Mouse (Mus musculus) heart, embryonic 10.5 days (tissue): ENCODE measurements around the gene Pcsk2. TPM values are rescaled to one million over a fixed set of nuclear protein-coding genes. Genes with fewer than 3 reads are reported as not detected.

ENCODE experiments used
- DNase-seq: peaks from one replicate; pipeline ENCODE4 v3.0.0-alpha.2; 2017; ENCODE audit warnings: low spot score
- H3K27ac ChIP-seq: fragments of 300-500 bp; sonication (generic); 2 replicates; pipeline ENCODE4 v1.5.1; 2016; ENCODE audit warnings: mild to moderate bottlenecking
- H3K27me3 ChIP-seq: fragments of 300-500 bp; sonication (generic); 2 replicates; pipeline ENCODE4 v1.6.1; 2016; ENCODE audit warnings: mild to moderate bottlenecking; ENCODE audit not compliant: poor library complexity, insufficient read depth, severe bottlenecking
- H3K36me3 ChIP-seq: fragments of 300-500 bp; sonication (generic); 2 replicates; pipeline ENCODE4 v1.6.1; 2016; ENCODE audit warnings: mild to moderate bottlenecking, moderate library complexity
- H3K4me1 ChIP-seq: fragments of 300-500 bp; sonication (generic); 2 replicates; pipeline ENCODE4 v1.6.1; 2016; ENCODE audit warnings: mild to moderate bottlenecking
- H3K4me3 ChIP-seq: fragments of 300-500 bp; sonication (generic); 2 replicates; pipeline ENCODE4 v1.5.1; 2016; ENCODE audit warnings: mild to moderate bottlenecking, moderate library complexity
- H3K9me3 ChIP-seq: fragments of 300-500 bp; sonication (generic); 2 replicates; pipeline ENCODE4 v1.6.1; 2016; ENCODE audit warnings: mild to moderate bottlenecking, moderate library complexity
- WGBS: fragments of 180-500 bp; shearing (Covaris S2); methylation state at CpG from one replicate; pipeline ENCODE4 v1.1.7; 2016; 5-methylcytosine and 5-hydroxymethylcytosine counted together
- polyA plus RNA-seq: library from polyadenylated mRNA; unstranded; fragments of >200 nt; fragmentation: Nextera tagmentation; extraction: Ambion mirVana; gene quantifications from 2 replicates; pipeline ENCODE4 v1.2.1, GENCODE M21; 2016

Pcsk2 gene
- 0.06 and 0.20 TPM in 2 replicates for polyA plus RNA-seq

- Histone ChIP-seq H3K27ac (no peak within 1 kb of the TSS), H3K4me1 (peaks cover 9% of the 10 kb centered on the region; the same call in 1 of the 2 replicates), H3K4me3 (peak within 1 kb of the TSS; percentile 68), H3K36me3 (no peaks in the 10 kb centered on the region), H3K9me3 (no peaks in the 10 kb centered on the region), H3K27me3 (peaks cover 58% of the 10 kb centered on the region)
- DNase-seq, result no peak
- WGBS, result 1% methylated on average over 41 of the region's 51 CpGs
Measured at GRCm38 (mm10) chr2:143545758-143546246, at the start of gene Pcsk2. Gene Pcsk2, plus strand, starts transcription at chr2:143546156.

- Histone ChIP-seq H3K27ac (no peak overlapping the region), H3K27me3 (no peaks in the 10 kb centered on the region), H3K4me1 (no peaks in the 10 kb centered on the region), H3K4me3 (no peak overlapping the region), H3K9me3 (no peaks in the 10 kb centered on the region), H3K36me3 (no peaks in the 10 kb centered on the region)
- no peak for DNase-seq
- 89% methylated on average over 9 of the region's 9 CpGs for WGBS
Measured at GRCm38 (mm10) chr2:143500845-143501244, 45.1 kb upstream of the Pcsk2 start.

- H3K36me3 ChIP-seq, result no peaks in the 10 kb centered on the region
- no peaks in the 10 kb centered on the region for H3K27me3 ChIP-seq
- no peaks in the 10 kb centered on the region for H3K4me1 ChIP-seq
- 64% methylated on average over 5 of the region's 5 CpGs for WGBS
- DNase-seq, result no peak
- no peak overlapping the region for H3K27ac ChIP-seq
- no peaks in the 10 kb centered on the region for H3K9me3 ChIP-seq
- H3K4me3 ChIP-seq, result no peak overlapping the region
Measured at GRCm38 (mm10) chr2:143501760-143502159, 44.2 kb upstream of the Pcsk2 start.

DNA sequence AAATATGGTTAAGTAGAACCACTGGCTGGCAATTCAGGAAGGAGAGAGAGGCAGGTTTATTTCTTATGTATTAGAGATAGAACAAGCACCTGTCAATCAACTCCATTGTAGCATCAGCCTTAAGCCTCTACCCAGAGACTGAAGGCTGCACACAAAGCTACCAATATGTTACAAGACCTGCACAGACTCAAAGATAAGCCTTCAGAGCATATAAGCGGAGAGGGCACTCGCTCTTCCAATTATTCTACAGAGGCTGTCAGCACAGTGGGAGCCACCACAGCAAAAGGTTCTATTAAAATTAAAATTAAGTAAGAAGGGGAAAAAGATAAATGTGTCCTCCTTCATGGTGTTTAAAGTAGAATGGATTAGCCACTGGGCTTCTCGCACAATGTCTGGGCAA is 43.8 kb upstream of the Pcsk2 start:
- 90% methylated on average over 3 of the region's 3 CpGs for WGBS
- Histone ChIP-seq H3K4me1 (no peaks in the 10 kb centered on the region), H3K27me3 (no peaks in the 10 kb centered on the region), H3K9me3 (no peaks in the 10 kb centered on the region), H3K36me3 (no peaks in the 10 kb centered on the region), H3K27ac (no peak overlapping the region), H3K4me3 (no peak overlapping the region)
- no peak for DNase-seq

DNA sequence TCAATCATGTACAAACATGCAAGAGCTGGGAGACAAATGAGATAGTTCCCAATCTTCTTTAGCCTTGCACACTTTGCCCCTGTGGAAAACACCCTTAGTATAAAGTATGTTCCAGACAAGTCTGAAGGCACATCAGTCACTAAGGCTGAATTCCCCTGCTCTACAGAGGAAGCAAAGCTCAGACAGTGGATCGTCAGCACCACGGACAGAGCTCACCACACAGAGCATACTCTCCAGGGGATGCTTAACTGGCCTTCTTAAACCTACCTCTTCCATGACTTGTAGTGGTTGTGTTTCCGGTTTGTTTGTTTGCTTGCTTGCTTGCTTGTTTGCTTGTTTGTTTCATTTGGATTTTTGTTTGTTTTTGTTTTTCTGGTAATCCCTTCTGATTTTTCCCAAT is 9.5 kb upstream of the Pcsk2 start:
- 14% methylated on average over 3 of the region's 3 CpGs for WGBS
- DNase-seq, result no peak
- no peaks in the 10 kb centered on the region for H3K27me3 ChIP-seq
- no peaks in the 10 kb centered on the region for H3K4me1 ChIP-seq
- no peaks in the 10 kb centered on the region for H3K9me3 ChIP-seq
- no peak overlapping the region for H3K27ac ChIP-seq
- H3K4me3 ChIP-seq, result no peak overlapping the region
- no peaks in the 10 kb centered on the region for H3K36me3 ChIP-seq

GRCm38 (mm10) chr2:143545299-143545751 is 631 bp upstream of the Pcsk2 start:
- Histone ChIP-seq H3K4me1 (peaks cover 9% of the 10 kb centered on the region; the same call in 1 of the 2 replicates), H3K27ac (no peak overlapping the region), H3K4me3 (peak overlapping the region; percentile 68), H3K36me3 (no peaks in the 10 kb centered on the region), H3K27me3 (peaks cover 58% of the 10 kb centered on the region), H3K9me3 (no peaks in the 10 kb centered on the region)
- 3% methylated on average over 7 of the region's 7 CpGs for WGBS
- DNase-seq, result no peak

GRCm38 (mm10) chr2:143546412-143547211 is 656 bp downstream of the Pcsk2 start:
- H3K27me3 ChIP-seq, result peaks cover 58% of the 10 kb centered on the region
- H3K9me3 ChIP-seq, result no peaks in the 10 kb centered on the region
- peaks cover 9% of the 10 kb centered on the region; the same call in 1 of the 2 replicates for H3K4me1 ChIP-seq
- no peak overlapping the region for H3K27ac ChIP-seq
- H3K36me3 ChIP-seq, result no peaks in the 10 kb centered on the region
- H3K4me3 ChIP-seq, result peak overlapping the region; percentile 68
- DNase-seq, result no peak
- WGBS, result 2% methylated on average over 33 of the region's 33 CpGs

GRCm38 (mm10) chr2:143547251-143548090 is 1.5 kb downstream of the Pcsk2 start:
- Histone ChIP-seq H3K9me3 (no peaks in the 10 kb centered on the region), H3K36me3 (no peaks in the 10 kb centered on the region), H3K4me3 (no peak overlapping the region), H3K27ac (no peak overlapping the region), H3K4me1 (peaks cover 9% of the 10 kb centered on the region; the same call in 1 of the 2 replicates), H3K27me3 (peaks cover 58% of the 10 kb centered on the region)
- 3% methylated on average over 32 of the region's 32 CpGs for WGBS
- no peak for DNase-seq

DNA sequence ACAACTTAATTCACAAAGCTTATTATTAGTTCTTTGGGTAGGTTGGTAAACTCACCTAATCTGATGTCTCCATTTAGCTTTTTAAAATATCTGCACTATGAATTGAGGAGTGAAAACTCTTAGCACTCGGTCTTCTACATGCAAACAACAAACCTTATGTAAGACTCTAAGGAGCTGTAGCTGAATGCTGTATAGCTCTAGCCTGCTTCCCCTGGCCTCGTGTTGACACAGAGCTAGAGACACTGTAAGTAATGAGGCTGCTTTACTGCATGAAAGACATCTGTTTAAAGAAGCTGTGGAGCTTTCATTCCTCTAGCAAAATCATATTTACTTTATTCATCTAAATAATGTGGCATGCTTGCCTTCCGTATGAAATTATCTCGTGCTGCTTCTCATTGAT is 14.4 kb downstream of the Pcsk2 start:
- no peak for DNase-seq
- no peaks in the 10 kb centered on the region for H3K36me3 ChIP-seq
- 71% methylated on average over 4 of the region's 4 CpGs for WGBS
- no peaks in the 10 kb centered on the region for H3K9me3 ChIP-seq
- no peaks in the 10 kb centered on the region for H3K27me3 ChIP-seq
- H3K4me3 ChIP-seq, result no peak overlapping the region
- H3K27ac ChIP-seq, result no peak overlapping the region
- H3K4me1 ChIP-seq, result no peaks in the 10 kb centered on the region

DNA sequence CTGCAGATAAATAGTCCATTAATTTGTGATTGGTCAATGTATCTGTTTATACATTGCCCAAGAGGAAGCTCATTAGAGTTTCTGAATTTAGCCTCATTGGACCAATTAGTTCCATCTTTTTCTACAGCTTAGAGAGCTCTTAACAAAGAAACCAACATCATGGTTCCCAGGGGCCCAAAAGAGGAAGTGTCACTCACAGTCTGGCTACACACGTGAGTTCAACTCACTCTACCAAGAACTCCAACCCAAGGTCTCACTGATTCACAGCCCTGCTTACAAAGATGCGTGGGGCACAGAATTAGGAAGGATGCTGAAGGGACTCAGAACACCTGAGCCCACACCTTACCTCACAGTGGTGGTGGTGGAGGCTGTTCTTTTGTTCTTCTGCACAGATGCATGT is 19.1 kb downstream of the Pcsk2 start:
- 52% methylated on average over 2 of the region's 2 CpGs for WGBS
- DNase-seq, result no peak
- Histone ChIP-seq H3K9me3 (no peaks in the 10 kb centered on the region), H3K4me1 (no peaks in the 10 kb centered on the region), H3K36me3 (no peaks in the 10 kb centered on the region), H3K27me3 (no peaks in the 10 kb centered on the region), H3K27ac (no peak overlapping the region), H3K4me3 (no peak overlapping the region)

DNA sequence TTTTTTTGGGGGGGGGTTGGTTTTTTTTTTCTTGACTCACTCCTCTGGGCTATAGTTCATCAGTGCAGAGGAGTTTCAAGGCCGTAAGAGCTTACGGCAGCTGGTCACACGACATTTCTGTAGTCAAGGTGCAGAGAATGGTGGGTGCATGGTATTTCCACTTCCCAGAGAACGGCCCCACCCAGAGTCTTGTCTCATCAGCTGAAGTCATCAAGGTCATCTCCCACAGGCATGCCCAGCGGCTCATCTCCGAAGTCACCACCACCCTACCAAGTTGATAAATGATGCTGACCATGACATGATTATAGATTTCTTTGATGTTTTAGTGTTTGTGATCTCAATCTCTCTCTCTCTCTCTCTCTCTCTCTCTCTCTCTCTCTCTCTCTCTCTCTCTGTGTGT is 20.0 kb downstream of the Pcsk2 start:
- no peak overlapping the region for H3K27ac ChIP-seq
- H3K27me3 ChIP-seq, result no peaks in the 10 kb centered on the region
- H3K36me3 ChIP-seq, result no peaks in the 10 kb centered on the region
- 85% methylated on average over 6 of the region's 6 CpGs for WGBS
- no peaks in the 10 kb centered on the region for H3K4me1 ChIP-seq
- H3K9me3 ChIP-seq, result no peaks in the 10 kb centered on the region
- no peak overlapping the region for H3K4me3 ChIP-seq
- DNase-seq, result no peak

DNA sequence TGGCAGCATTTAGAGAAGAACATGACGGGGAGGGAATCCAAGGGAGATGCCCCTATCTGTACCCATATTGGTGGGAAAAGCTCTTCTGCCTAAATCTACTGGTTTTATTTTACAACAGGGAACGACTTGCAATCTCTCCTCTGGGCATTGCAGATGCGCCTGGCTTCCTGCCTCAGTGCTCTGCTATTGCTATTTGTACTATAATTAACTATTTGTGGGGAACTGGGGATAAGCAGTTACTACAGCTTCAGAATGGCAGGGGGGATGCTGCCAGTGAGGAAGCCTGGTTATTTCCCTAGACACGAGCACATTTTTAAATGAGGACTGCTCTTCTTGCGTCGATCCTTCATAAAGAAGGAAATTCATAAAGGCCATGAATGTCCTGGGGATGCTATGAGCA is 39.4 kb downstream of the Pcsk2 start:
- H3K36me3 ChIP-seq, result no peaks in the 10 kb centered on the region
- WGBS, result 77% methylated on average over 6 of the region's 6 CpGs
- H3K27me3 ChIP-seq, result no peaks in the 10 kb centered on the region
- no peaks in the 10 kb centered on the region for H3K4me1 ChIP-seq
- no peak overlapping the region for H3K27ac ChIP-seq
- no peak for DNase-seq
- no peaks in the 10 kb centered on the region for H3K9me3 ChIP-seq
- H3K4me3 ChIP-seq, result no peak overlapping the region

DNA sequence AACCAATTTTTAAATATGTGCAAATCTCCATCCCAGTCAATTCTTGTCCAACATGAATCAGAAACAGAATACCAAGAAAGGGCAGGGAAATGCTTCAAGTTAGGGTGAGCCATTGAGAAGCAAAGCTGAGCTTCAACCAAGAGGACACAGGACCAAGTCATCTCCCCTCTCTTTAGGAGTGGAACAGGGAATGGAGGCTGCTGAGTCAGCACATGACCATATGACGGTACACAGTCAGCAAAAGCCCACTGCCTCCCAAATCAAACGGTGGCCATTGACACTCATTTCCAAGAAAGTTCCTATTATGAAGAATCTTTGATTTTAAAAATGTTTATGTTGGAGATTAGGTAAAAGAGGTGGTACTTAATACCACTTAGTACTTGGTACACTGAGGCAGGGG is 44.4 kb downstream of the Pcsk2 start:
- H3K36me3 ChIP-seq, result no peaks in the 10 kb centered on the region
- no peaks in the 10 kb centered on the region for H3K9me3 ChIP-seq
- no peaks in the 10 kb centered on the region for H3K4me1 ChIP-seq
- no peak for DNase-seq
- no peak overlapping the region for H3K4me3 ChIP-seq
- H3K27me3 ChIP-seq, result no peaks in the 10 kb centered on the region
- WGBS, result 89% methylated on average over 2 of the region's 2 CpGs
- no peak overlapping the region for H3K27ac ChIP-seq
